Mouse (Mus musculus) liver, adult 2 months (tissue): ENCODE measurements around the gene Proser3. TPM values are rescaled to one million over a fixed set of nuclear protein-coding genes. Genes with fewer than 3 reads are reported as not detected.
"Not testable (repeated sequence)": the region's sequence is repeated elsewhere in the genome, so short reads cannot be mapped to it uniquely, and the experiment has no call there.

ENCODE experiments used
- DNase-seq: peaks from one replicate; pipeline ENCODE4 v3.0.0-alpha.2; 2011; ENCODE audit warnings: low read depth, low spot score; ENCODE audit errors: extremely low read depth
- H3K27ac ChIP-seq: fragments of 200-500 bp; replicated peaks from 2 replicates; pipeline ENCODE4 v1.5.1; 2012; ENCODE audit warnings: low read depth, mild to moderate bottlenecking, control low read depth, inconsistent platforms, low read length; ENCODE audit not compliant: insufficient read depth
- H3K27me3 ChIP-seq: fragments of 200-500 bp; 2 replicates; pipeline ENCODE4 v1.6.1; 2012; ENCODE audit warnings: mild to moderate bottlenecking, moderate library complexity, low read length, inconsistent platforms; ENCODE audit not compliant: control insufficient read depth, insufficient read depth
- H3K36me3 ChIP-seq: fragments of 200-500 bp; 2 replicates; pipeline ENCODE4 v1.6.1; 2012; ENCODE audit warnings: low read length, inconsistent platforms; ENCODE audit not compliant: control insufficient read depth, insufficient read depth
- H3K4me1 ChIP-seq: fragments of 200-500 bp; 2 replicates; pipeline ENCODE4 v1.6.1; 2011; ENCODE audit warnings: low read length; ENCODE audit not compliant: control insufficient read depth, insufficient read depth
- H3K4me3 ChIP-seq: fragments of 200-500 bp; 2 replicates; pipeline ENCODE4 v1.5.1; 2011; ENCODE audit warnings: low read depth, mild to moderate bottlenecking, control low read depth, low read length, moderate library complexity; ENCODE audit not compliant: insufficient read depth
- H3K79me2 ChIP-seq: fragments of 200-500 bp; 2 replicates; pipeline ENCODE4 v1.6.1; 2012; ENCODE audit warnings: inconsistent platforms, mild to moderate bottlenecking, low read length, moderate library complexity; ENCODE audit not compliant: control insufficient read depth, insufficient read depth
- H3K9ac ChIP-seq: fragments of 200-500 bp; 2 replicates; pipeline ENCODE4 v1.6.1; 2012; ENCODE audit warnings: low read depth, mild to moderate bottlenecking, control low read depth, inconsistent platforms, low read length
- CTCF ChIP-seq: fragments of 200-500 bp; IDR thresholded peaks from 2 replicates; pipeline ENCODE4 v1.5.1; 2011; ENCODE audit warnings: low read depth, low read length, control low read depth
- POLR2A ChIP-seq: fragments of 200-500 bp; IDR thresholded peaks from 2 replicates; pipeline ENCODE4 v1.6.1; 2011; ENCODE audit warnings: low read length, control low read depth; ENCODE audit not compliant: insufficient read depth; ENCODE audit errors: extremely low read depth
- WGBS: fragments of 180-500 bp; shearing (Covaris S2); methylation state at CpG from one replicate; pipeline ENCODE4 v1.1.7; 2018; 5-methylcytosine and 5-hydroxymethylcytosine counted together
- polyA plus RNA-seq: library from polyadenylated mRNA; depleted of rRNA; stranded (reverse); fragments of >200 nt; gene quantifications from 2 replicates; pipeline ENCODE4 v1.2.3, GENCODE M21; 2012
- total RNA-seq: library from RNA; depleted of rRNA; stranded (reverse); fragments of >200 nt; gene quantifications from 2 replicates; pipeline ENCODE4 v1.2.3, GENCODE M21; 2014

Proser3 gene
- total and polyA plus RNA-seq, 2 experiments: 1.6 to 4.5 TPM

DNA sequence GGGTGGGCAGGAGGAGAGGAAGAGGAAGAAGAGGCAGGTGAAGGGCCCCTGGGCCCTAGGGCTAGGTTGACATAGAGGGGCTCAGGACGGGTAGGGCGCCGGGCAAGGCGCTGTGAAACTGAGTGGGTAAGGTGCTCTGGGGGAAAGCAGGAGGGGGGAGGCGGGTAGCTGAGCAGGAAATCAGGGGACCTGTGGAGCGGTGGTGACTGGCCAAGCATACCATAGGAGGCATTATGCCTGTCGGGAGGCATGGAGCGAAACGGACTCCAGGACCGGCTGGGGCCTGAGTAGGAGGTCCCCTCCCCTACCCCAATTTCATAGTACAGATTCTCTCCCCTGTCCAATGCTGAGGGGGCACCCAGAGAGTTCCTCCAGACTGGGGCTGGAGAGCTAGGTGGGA, 29.2 kb downstream of the Proser3 start:
- TF ChIP-seq CTCF (no peak), POLR2A (no peak)
- DNase-seq: no peak
- Histone ChIP-seq H3K36me3 (no peaks in the 10 kb centered on the region), H3K4me3 (no peak overlapping the region), H3K79me2 (no peaks in the 10 kb centered on the region), H3K27ac (no peak overlapping the region), H3K9ac (no peak overlapping the region), H3K4me1 (no peaks in the 10 kb centered on the region), H3K27me3 (no peaks in the 10 kb centered on the region)
- WGBS: 92% methylated on average over 10 of the region's 10 CpGs

DNA sequence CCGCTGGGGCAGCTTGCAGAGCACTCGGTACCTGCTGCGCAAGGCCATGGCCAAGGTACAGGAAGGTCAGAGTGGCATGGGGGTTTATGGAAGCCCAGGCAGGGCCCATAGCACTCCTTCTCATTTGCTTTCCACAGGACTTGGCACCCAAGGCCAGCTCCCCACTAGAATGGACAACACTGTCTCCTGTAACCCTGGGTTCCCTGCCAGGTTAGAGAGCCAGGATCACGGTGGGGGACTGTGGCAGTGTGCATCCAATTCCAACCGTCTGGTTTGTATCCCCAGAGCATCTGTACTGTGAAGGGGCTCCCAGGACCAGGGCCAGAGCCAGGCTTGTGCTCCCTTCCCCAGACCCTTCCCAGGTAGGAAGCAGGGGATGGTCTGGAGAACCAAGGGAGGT, 31.2 kb downstream of the Proser3 start:
- Histone ChIP-seq H3K4me3 (no peak overlapping the region), H3K27me3 (no peaks in the 10 kb centered on the region), H3K79me2 (no peaks in the 10 kb centered on the region), H3K9ac (no peak overlapping the region), H3K4me1 (no peaks in the 10 kb centered on the region), H3K36me3 (no peaks in the 10 kb centered on the region), H3K27ac (no peak overlapping the region)
- DNase-seq: no peak
- 92% methylated on average over 5 of the region's 5 CpGs for WGBS
- TF ChIP-seq CTCF (no peak), POLR2A (no peak)

DNA sequence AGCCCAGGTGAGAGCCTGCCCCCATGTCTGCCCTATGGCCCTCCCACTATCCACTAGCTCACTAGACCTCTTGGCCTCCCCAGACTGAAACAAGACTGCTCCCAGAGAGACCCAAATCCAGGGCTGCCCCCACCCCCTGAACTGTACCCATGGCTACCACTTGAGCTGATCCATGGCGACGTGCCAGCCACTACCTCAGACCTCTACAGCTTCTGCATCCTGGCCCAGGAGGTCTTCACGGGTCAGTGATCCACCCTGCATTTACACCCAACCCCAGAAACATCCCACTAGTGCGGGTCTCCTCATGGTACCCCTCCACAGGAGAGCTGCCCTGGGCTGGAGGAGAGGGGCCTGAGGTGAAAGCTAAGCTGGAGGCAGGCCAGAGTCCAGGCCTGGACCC, 31.7 kb downstream of the Proser3 start:
- no peak overlapping the region for H3K9ac ChIP-seq
- H3K27me3 ChIP-seq: no peaks in the 10 kb centered on the region
- 87% methylated on average over 4 of the region's 4 CpGs for WGBS
- H3K4me1 ChIP-seq: no peaks in the 10 kb centered on the region
- no peak overlapping the region for H3K27ac ChIP-seq
- H3K79me2 ChIP-seq: no peaks in the 10 kb centered on the region
- H3K36me3 ChIP-seq: no peaks in the 10 kb centered on the region
- no peak for TF ChIP-seq POLR2A
- TF ChIP-seq CTCF: no peak
- DNase-seq: no peak
- no peak overlapping the region for H3K4me3 ChIP-seq

DNA sequence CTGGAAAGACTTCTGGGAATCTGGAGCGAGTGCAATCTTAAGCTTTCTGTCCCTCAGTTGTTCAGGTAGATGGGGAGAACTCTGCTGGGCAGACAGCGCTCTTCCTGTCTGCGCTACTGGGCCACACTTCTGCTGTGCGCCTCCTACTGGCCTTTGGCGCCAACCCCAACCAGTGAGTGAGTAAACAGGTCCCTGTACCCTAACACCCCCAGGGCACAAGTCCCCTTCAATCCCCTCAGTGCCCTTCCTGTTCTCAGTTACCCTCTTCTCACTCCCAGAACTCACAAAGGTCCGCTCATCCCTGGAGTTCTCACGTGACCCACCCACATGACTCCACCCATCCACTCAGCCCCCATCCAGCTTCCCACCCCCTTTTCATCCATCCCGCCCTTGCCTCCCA, 33.8 kb downstream of the Proser3 start:
- Histone ChIP-seq H3K27me3 (no peaks in the 10 kb centered on the region), H3K9ac (no peak overlapping the region), H3K4me3 (no peak overlapping the region), H3K27ac (no peak overlapping the region), H3K36me3 (no peaks in the 10 kb centered on the region), H3K79me2 (no peaks in the 10 kb centered on the region), H3K4me1 (no peaks in the 10 kb centered on the region)
- no peak for TF ChIP-seq POLR2A
- TF ChIP-seq CTCF: peak; percentile 38; the same call in 1 of the 2 replicates
- 53% methylated on average over 8 of the region's 8 CpGs for whole genome bisulfite sequencing
- no peak for DNase-seq

DNA sequence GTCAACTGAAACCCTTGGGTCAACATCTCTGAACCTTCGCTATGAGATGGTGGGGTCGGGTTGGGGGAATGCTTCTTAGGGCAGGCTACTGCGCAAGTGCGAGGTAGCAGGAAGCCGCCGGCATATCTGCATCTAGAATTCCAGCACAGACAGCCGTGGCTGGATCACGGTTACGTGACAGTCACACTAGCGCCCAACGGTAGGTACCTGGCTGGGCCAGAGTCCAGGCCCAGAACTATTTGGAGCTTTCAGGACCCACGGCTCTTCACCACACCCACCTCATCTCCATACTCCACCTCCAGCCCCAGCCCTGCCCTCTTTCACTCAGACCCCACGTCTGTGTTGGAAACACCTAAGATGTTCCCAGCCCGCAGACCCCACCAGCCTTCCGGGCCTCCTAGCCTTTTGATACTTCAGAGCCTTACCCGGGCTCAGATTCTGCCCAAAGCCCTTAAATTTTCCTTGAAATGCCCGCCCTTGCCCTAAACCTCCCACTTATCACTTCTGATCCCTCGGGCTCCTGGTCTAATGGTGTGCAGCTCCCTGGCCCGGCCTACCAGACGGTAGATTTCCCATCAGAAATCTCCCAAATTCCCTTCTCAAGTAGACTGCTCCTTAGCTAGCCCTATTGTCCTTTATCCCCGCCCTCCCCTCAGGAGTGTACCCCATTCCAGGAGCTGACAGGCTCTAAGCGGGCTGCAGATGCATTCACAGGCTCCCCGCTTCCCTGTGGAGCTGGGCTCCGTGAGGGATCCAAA, 36.9 kb downstream of the Proser3 start:
- WGBS: 37% methylated on average over 24 of the region's 24 CpGs
- H3K36me3 ChIP-seq: no peaks in the 10 kb centered on the region; the same call in 1 of the 2 replicates
- H3K79me2 ChIP-seq: no peaks in the 10 kb centered on the region
- H3K4me3 ChIP-seq: no peak overlapping the region
- DNase-seq: no peak
- TF ChIP-seq POLR2A: no peak
- no peak for TF ChIP-seq CTCF
- H3K27ac ChIP-seq: no peak overlapping the region
- H3K4me1 ChIP-seq: no peaks in the 10 kb centered on the region
- H3K9ac ChIP-seq: no peak overlapping the region
- H3K27me3 ChIP-seq: no peaks in the 10 kb centered on the region

DNA sequence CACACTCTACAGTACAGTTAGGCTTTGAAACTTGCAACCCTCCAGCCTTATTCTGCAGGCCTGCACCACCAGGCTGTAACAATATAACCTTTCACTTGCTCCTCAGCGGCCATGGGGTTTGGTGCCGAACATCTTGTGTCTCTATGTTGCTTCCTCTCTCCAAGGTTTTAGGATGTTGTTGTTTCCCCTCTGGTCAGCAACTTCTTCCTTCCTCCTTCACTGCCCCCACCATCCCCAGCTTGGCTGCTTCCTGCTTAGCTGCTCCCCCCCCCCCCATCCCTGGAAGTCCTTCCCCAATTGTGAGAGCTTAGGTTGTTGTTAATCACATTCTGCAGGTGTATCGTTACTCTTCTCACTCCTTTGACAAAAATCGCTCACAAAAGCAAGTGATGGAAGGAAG, 44.0 kb downstream of the Proser3 start:
- Histone ChIP-seq H3K9ac (no peak overlapping the region), H3K79me2 (no peaks in the 10 kb centered on the region), H3K27me3 (no peaks in the 10 kb centered on the region), H3K4me1 (no peaks in the 10 kb centered on the region), H3K27ac (no peak overlapping the region), H3K4me3 (no peak overlapping the region), H3K36me3 (peaks cover 3% of the 10 kb centered on the region)
- no peak for TF ChIP-seq POLR2A
- TF ChIP-seq CTCF: no peak
- WGBS: 76% methylated on average over 4 of the region's 4 CpGs
- DNase-seq: no peak

DNA sequence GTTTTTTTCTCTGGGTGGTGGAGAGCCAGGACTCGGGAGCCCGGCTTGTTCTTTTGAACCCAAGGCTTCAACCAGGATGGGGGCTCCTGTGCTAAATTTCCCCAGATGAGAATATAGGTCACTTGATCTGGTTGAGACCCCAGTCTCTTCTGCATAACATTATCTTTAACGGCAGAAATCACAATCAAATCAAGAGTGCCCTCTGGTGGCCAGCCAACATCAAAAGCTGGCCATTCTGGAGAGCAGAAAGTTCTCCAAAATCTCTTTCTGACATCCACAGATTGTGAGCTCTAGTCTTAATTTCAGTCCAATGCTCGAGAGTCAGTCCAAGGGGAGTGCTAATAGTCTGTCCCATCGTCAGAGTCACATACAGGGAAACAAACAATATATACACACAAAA, 50.9 kb downstream of the Proser3 start:
- H3K4me1 ChIP-seq, H3K27ac ChIP-seq, DNase-seq, H3K27me3 ChIP-seq, H3K9ac ChIP-seq, H3K4me3 ChIP-seq, H3K79me2 ChIP-seq, H3K36me3 ChIP-seq: not testable (repeated sequence)
- WGBS: 70% methylated on average over 5 of the region's 5 CpGs

DNA sequence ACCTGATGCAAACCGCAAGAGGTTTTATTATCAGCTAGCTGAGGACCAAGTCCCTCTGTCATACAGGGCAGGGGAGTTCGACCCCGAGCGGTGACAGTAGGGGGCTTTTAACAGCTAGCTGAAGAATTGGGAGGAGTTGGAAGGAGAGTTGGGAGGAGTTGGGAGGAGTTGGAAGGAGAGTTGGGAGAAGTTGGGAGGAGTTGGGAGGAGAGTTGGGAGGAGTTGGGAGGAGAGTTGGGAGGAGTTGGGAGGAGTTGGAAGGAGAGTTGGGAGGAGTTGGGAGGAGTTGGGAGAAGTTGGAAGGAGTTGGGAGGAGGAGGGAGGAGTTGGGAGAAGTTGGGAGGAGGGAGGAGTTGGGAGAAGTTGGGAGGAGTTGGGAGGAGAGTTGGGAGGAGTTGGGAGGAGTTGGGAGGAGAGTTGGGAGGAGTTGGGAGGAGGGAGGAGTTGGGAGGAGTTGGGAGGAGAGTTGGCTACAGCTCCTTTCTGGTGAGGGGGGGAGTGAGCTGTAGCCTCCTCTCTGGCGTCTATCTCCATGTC, 56.5 kb downstream of the Proser3 start:
- 0 out of 2 replicates have a peak overlapping the region, but pooled peaks have one; percentile 38 for H3K27ac ChIP-seq
- peak overlapping the region; percentile 1; the same call in 1 of the 2 replicates for H3K4me3 ChIP-seq
- 17% methylated on average over 5 of the region's 5 CpGs for WGBS

More for the DNA sequence above, 56.5 kb downstream of the Proser3 start:
- H3K79me2 ChIP-seq, H3K36me3 ChIP-seq, H3K4me1 ChIP-seq, H3K27me3 ChIP-seq: not testable (repeated sequence)
- DNase-seq: peak; percentile 87
- H3K9ac ChIP-seq: peak overlapping the region; percentile 35; the same call in 1 of the 2 replicates
